Mouse (Mus musculus) midbrain, embryonic 10.5 days (tissue): ENCODE measurements around the gene Olfr312. TPM values are rescaled to one million over a fixed set of nuclear protein-coding genes. Genes with fewer than 3 reads are reported as not detected.

Source experiments
- DNase-seq: peaks from one replicate; pipeline ENCODE4 v3.0.0-alpha.2; 2017; ENCODE audit warnings: low spot score
- H3K27ac ChIP-seq: fragments of 300-500 bp; sonication (generic); replicated peaks from 2 replicates; pipeline ENCODE4 v1.5.1; 2016; ENCODE audit warnings: mild to moderate bottlenecking
- H3K27me3 ChIP-seq: fragments of 300-500 bp; sonication (generic); 2 replicates; pipeline ENCODE4 v1.6.1; 2016; ENCODE audit warnings: low read depth, mild to moderate bottlenecking; ENCODE audit not compliant: poor library complexity, severe bottlenecking
- H3K36me3 ChIP-seq: fragments of 300-500 bp; sonication (generic); 2 replicates; pipeline ENCODE4 v1.6.1; 2016; ENCODE audit warnings: mild to moderate bottlenecking, moderate library complexity
- H3K4me1 ChIP-seq: fragments of 300-500 bp; sonication (generic); 2 replicates; pipeline ENCODE4 v1.6.1; 2016
- H3K4me3 ChIP-seq: fragments of 300-500 bp; sonication (generic); 2 replicates; pipeline ENCODE4 v1.5.1; 2016; ENCODE audit warnings: mild to moderate bottlenecking, moderate library complexity
- H3K9me3 ChIP-seq: fragments of 300-500 bp; sonication (generic); replicated peaks from 2 replicates; pipeline ENCODE4 v1.6.1; 2016; ENCODE audit warnings: mild to moderate bottlenecking
- WGBS: fragments of 180-500 bp; shearing (Covaris S2); methylation state at CpG from one replicate; pipeline ENCODE4 v1.1.7; 2016; 5-methylcytosine and 5-hydroxymethylcytosine counted together
- polyA plus RNA-seq: library from polyadenylated mRNA; unstranded; fragments of >200 nt; fragmentation: Nextera tagmentation; extraction: Ambion mirVana; gene quantifications from 2 replicates; pipeline ENCODE4 v1.2.1, GENCODE M21; 2016

The Olfr312 gene
- polyA plus RNA-seq, 1 experiment from 2014 or later = not detected

DNA sequence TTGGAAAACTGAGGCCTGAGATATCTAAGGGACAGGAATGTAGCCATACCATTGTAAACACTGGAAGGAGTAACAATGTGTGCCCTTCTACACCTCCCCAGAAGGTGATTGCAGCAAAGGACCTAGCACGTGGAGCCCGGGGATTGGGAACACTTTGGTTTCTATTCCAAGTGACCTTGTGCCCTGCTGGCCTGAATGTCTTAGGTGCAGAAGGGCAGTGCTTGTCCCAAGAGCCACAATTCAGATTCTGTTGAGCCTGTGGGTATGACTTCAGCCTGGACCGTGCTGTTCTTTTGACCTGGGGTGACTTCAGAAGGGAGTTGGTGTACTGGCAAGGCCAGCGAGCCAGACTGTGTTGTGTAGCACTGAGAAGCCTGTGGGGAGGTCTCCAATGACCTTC lies 41.9 kb downstream of the Olfr312 start:
- H3K9me3 ChIP-seq = no peaks in the 10 kb centered on the region
- no peak for DNase-seq
- peaks cover 15% of the 10 kb centered on the region for H3K4me1 ChIP-seq
- H3K4me3 ChIP-seq = no peak overlapping the region
- no peak overlapping the region for H3K27ac ChIP-seq
- peaks cover 47% of the 10 kb centered on the region for H3K36me3 ChIP-seq
- 89% methylated on average over 4 of the region's 4 CpGs for WGBS
- H3K27me3 ChIP-seq = no peaks in the 10 kb centered on the region

DNA sequence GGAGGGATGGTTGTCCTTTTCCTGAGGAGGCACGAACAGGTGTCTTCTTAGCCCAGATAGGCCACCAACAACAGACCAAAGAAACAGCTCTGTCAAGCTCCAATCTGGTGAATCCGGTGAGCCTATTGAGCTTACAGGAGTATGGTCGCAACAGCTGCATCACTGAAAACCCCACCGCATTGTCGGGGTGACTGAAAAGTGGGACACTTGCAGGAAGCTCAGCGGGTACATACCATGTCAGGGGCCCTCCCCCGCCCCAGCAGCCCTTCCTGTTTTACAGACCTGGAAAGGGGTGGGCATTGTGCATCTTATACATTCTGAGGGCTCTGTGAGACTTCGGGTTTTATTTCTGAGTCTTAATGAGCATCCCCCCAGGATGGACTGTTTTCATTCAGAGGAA lies 54.7 kb downstream of the Olfr312 start:
- Histone ChIP-seq H3K4me3 (no peak overlapping the region), H3K27ac (no peak overlapping the region), H3K27me3 (no peaks in the 10 kb centered on the region), H3K4me1 (no peaks in the 10 kb centered on the region), H3K9me3 (no peaks in the 10 kb centered on the region), H3K36me3 (peaks cover 46% of the 10 kb centered on the region)
- 85% methylated on average over 8 of the region's 8 CpGs for WGBS
- DNase-seq = no peak

Other genes with a start within 250 kb of the Olfr312 start
- not detected in 2 replicates for gene Olfr324, start 234.1 kb upstream of the Olfr312 start, polyA plus RNA-seq
- gene 2210407C18Rik, start 213.2 kb upstream of the Olfr312 start, polyA plus RNA-seq = not detected in 2 replicates
- not detected in 2 replicates for gene Olfr323, start 198.7 kb upstream of the Olfr312 start, polyA plus RNA-seq
- 0.46 and 0.53 TPM in 2 replicates for gene Trim58, start 188.8 kb upstream of the Olfr312 start, polyA plus RNA-seq
- not detected in 2 replicates for gene Olfr322, start 170.5 kb upstream of the Olfr312 start, polyA plus RNA-seq
- not detected in 2 replicates for gene Olfr320, start 148.1 kb upstream of the Olfr312 start, polyA plus RNA-seq
- gene Olfr319, start 130.1 kb upstream of the Olfr312 start, polyA plus RNA-seq = not detected in 2 replicates
- gene Olfr318, start 105.2 kb upstream of the Olfr312 start, polyA plus RNA-seq = not detected in 2 replicates
- not detected in 2 replicates for gene Olfr317, start 90.0 kb upstream of the Olfr312 start, polyA plus RNA-seq
- gene Olfr316, start 76.5 kb upstream of the Olfr312 start, polyA plus RNA-seq = not detected in 2 replicates
- not detected in 2 replicates for gene Olfr315, start 56.0 kb upstream of the Olfr312 start, polyA plus RNA-seq
- gene Olfr314, start 46.3 kb upstream of the Olfr312 start, polyA plus RNA-seq = not detected in 2 replicates
- gene Fam183b, start 27.3 kb upstream of the Olfr312 start, polyA plus RNA-seq = 3.8 and 6.1 TPM in 2 replicates
- not detected in 2 replicates for gene Olfr313, start 14.2 kb upstream of the Olfr312 start, polyA plus RNA-seq
- gene Olfr311, start 10.0 kb downstream of the Olfr312 start, polyA plus RNA-seq = not detected in 2 replicates
- 9.1 and 11.5 TPM in 2 replicates for gene Gm12258, start 17.9 kb downstream of the Olfr312 start, polyA plus RNA-seq
- gene 2810021J22Rik, start 38.0 kb downstream of the Olfr312 start, polyA plus RNA-seq = 11.2 and 12.5 TPM in 2 replicates
- gene Zfp39, start 75.0 kb downstream of the Olfr312 start, polyA plus RNA-seq = 4.6 and 5.2 TPM in 2 replicates
- gene Btnl10, start 88.7 kb downstream of the Olfr312 start, polyA plus RNA-seq = not detected in 2 replicates
- 274 and 296 TPM in 2 replicates for gene Rnf187, start 109.7 kb downstream of the Olfr312 start, polyA plus RNA-seq
- gene Hist3h2ba, start 119.7 kb downstream of the Olfr312 start, polyA plus RNA-seq = 34.1 and 69.6 TPM in 2 replicates
- 20.4 and 31.6 TPM in 2 replicates for gene Hist3h2a, start 125.4 kb downstream of the Olfr312 start, polyA plus RNA-seq
- gene Trim17, start 125.4 kb downstream of the Olfr312 start, polyA plus RNA-seq = 0.25 and 0.26 TPM in 2 replicates
- gene Trim11, start 148.9 kb downstream of the Olfr312 start, polyA plus RNA-seq = 17.7 and 19.3 TPM in 2 replicates